Mouse (Mus musculus): ENCODE data around the gene Fig4.

Gene Fig4

DNA sequence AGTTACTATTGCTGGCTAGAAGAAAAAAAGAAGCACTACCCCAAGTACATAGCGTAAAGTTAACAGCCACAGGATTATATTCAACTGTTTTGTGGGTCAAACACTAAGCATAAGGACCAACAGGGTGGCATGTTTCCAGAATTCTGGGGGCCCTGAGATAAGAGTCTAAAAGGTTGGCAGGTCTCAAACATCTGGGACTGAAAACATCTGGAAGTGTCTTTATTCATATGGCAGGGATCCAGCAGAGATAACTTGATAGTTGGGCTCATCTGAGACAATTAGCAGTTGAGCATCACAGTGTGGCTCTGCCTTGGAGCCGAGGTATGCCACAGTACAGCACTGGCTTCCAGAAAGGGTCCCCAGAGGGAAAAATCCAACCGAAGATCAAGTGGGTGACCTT, 153.8 kb downstream of the Fig4 start:
- no peak for DNase-seq (ENCODE audit: extremely low spot score, low read depth, low spot score)

DNA sequence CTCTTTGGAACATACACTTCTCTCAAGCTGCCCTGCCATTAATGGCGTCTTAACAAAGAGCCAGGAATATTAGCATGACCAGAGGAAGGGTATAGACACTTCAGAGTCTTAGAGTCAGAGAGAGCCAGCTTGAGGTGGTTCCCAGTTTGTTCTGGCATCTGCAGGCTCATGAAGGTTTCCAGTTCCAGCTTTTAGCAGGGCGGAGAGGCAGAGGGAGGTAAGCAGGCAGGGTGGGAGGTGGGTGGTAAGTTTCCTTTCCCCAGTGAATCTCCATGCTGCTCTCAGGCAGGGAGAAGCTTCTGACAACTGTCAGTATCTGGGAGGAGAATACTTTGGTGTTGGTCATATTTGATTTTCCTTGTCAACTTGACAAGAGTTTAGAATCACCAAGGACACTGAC, 156.9 kb downstream of the Fig4 start:
- no peak for DNase-seq (ENCODE audit: extremely low spot score, low read depth, low spot score)
